Mouse (Mus musculus) olfactory bulb, adult 2 months (tissue): ENCODE measurements around the gene Gm45716. TPM values are rescaled to one million over a fixed set of nuclear protein-coding genes. Genes with fewer than 3 reads are reported as not detected.

Source experiments
- H3K27ac ChIP-seq: fragments of 200-500 bp; 2 replicates; pipeline ENCODE4 v1.5.1; 2012; ENCODE audit warnings: low read depth, low read length; ENCODE audit not compliant: insufficient read depth
- H3K4me1 ChIP-seq: fragments of 200-500 bp; 2 replicates; pipeline ENCODE4 v1.6.1; 2012; ENCODE audit warnings: low read length; ENCODE audit not compliant: control insufficient read depth, insufficient read depth
- H3K4me3 ChIP-seq: fragments of 200-500 bp; 2 replicates; pipeline ENCODE4 v1.5.1; 2012; ENCODE audit warnings: mild to moderate bottlenecking, low read depth, low read length, moderate library complexity; ENCODE audit not compliant: insufficient read depth
- CTCF ChIP-seq: fragments of 200-500 bp; IDR thresholded peaks from 2 replicates; pipeline ENCODE4 v1.5.1; 2012; ENCODE audit warnings: low read depth, mild to moderate bottlenecking, low read length, moderate library complexity; ENCODE audit not compliant: insufficient read depth
- POLR2A ChIP-seq: fragments of 200-500 bp; IDR thresholded peaks from 2 replicates; pipeline ENCODE4 v1.6.1; 2012; ENCODE audit warnings: mild to moderate bottlenecking, low read depth, low read length, moderate library complexity; ENCODE audit not compliant: insufficient read depth
- WGBS: fragments of 180-500 bp; shearing (Covaris S2); methylation state at CpG from one replicate; pipeline ENCODE4 v1.1.7; 2018; 5-methylcytosine and 5-hydroxymethylcytosine counted together
- polyA plus RNA-seq: library from polyadenylated mRNA; stranded (reverse); fragments of >200 nt; gene quantifications from 2 replicates; pipeline ENCODE4 v1.2.4, GENCODE M21; 2012; ENCODE audit warnings: low replicate concordance; ENCODE audit not compliant: missing spikeins, insufficient read depth, insufficient read length

Gene Gm45716
- polyA plus RNA-seq, 1 experiment: not detected

GRCm38 (mm10) chr11:90250730-90251129 lies 63.2 kb downstream of the Gm45716 start:
- TF ChIP-seq CTCF (no peak), POLR2A (no peak)
- 40% methylated on average over 7 of the region's 7 CpGs for WGBS
- H3K4me3 ChIP-seq: no peak overlapping the region
- H3K27ac ChIP-seq: no peak overlapping the region
- peaks cover 16% of the 10 kb centered on the region for H3K4me1 ChIP-seq

- 45% methylated on average over 2 of the region's 2 CpGs for WGBS
- no peak overlapping the region for H3K27ac ChIP-seq
- H3K4me3 ChIP-seq: no peak overlapping the region
- H3K4me1 ChIP-seq: peaks cover 17% of the 10 kb centered on the region
- TF ChIP-seq CTCF (no peak), POLR2A (no peak)
These were observed 64.4 kb downstream of the Gm45716 start for GRCm38 (mm10) chr11:90251923-90252322.

- no peak overlapping the region for H3K27ac ChIP-seq
- TF ChIP-seq CTCF (no peak), POLR2A (no peak)
- WGBS: 44% methylated on average over 8 of the region's 8 CpGs
- no peak overlapping the region for H3K4me3 ChIP-seq
- H3K4me1 ChIP-seq: peaks cover 17% of the 10 kb centered on the region
These were observed 64.9 kb downstream of the Gm45716 start for GRCm38 (mm10) chr11:90252366-90252765.

- Histone ChIP-seq H3K4me3 (no peak overlapping the region), H3K27ac (no peak overlapping the region), H3K4me1 (peaks cover 15% of the 10 kb centered on the region)
- WGBS: 86% methylated on average over 3 of the region's 3 CpGs
- no peak for TF ChIP-seq POLR2A
- TF ChIP-seq CTCF: no peak
These were observed 67.1 kb downstream of the Gm45716 start for GRCm38 (mm10) chr11:90254536-90254935.

DNA sequence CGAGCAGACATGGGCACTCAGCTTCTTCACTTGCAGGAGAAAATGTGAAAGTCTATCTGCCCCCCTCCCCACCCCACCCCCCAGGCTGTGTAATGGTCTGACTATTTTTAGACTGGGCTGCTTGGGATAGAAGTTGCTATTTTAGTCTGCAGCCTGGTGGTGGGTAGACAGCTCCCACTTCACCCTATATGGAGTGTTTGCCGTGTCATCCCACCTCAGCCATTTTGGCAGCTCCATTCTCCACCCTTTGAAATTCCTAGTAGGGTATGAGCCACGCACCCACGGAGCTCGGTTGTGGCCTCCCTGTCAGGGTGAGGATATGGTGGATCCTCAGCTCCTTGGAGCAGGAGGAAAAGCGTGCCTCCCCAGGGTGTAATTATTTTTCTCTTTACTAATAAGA lies 68.2 kb downstream of the Gm45716 start:
- H3K4me3 ChIP-seq: no peak overlapping the region
- H3K4me1 ChIP-seq: peaks cover 10% of the 10 kb centered on the region; the same call in 1 of the 2 replicates
- no peak overlapping the region for H3K27ac ChIP-seq
- 37% methylated on average over 6 of the region's 6 CpGs for WGBS
- TF ChIP-seq CTCF (no peak), POLR2A (no peak)

DNA sequence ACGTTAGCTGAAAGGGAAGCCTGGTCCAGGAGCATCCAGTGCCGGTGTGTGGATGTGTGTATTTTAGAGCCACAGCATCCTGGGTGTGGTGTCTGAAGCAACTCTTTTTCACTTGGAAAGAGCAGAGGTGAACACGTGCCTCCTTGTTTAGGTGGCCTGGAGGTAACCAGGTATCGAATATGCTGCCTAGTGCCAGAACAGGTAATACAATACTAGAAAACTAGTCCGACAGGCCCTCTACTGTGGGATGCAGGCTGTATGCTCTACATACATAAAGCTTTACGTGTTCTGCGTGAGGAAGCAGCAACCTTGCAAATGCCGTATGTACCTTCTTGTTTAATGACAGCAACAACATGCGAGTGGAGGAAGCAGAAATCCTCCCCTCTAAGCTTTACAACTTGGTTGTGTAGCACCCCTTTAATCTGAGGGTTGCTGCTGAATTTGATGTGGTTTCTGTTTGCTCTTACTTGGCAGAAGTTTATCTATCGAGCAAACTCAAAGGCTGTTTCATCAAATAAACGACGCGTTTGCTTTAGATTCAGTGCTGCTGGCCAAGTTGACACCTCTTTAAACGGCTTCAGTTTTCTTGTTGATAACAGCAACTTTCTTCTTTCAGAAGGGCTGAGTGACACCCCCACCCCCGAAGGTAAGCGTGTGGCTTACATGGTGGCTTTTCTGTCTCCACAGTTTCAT lies 69.5 kb downstream of the Gm45716 start:
- TF ChIP-seq CTCF (no peak), POLR2A (no peak)
- 88% methylated on average over 16 of the region's 16 CpGs for WGBS
- Histone ChIP-seq H3K4me1 (peaks cover 10% of the 10 kb centered on the region; the same call in 1 of the 2 replicates), H3K4me3 (no peak overlapping the region), H3K27ac (no peak overlapping the region)

DNA sequence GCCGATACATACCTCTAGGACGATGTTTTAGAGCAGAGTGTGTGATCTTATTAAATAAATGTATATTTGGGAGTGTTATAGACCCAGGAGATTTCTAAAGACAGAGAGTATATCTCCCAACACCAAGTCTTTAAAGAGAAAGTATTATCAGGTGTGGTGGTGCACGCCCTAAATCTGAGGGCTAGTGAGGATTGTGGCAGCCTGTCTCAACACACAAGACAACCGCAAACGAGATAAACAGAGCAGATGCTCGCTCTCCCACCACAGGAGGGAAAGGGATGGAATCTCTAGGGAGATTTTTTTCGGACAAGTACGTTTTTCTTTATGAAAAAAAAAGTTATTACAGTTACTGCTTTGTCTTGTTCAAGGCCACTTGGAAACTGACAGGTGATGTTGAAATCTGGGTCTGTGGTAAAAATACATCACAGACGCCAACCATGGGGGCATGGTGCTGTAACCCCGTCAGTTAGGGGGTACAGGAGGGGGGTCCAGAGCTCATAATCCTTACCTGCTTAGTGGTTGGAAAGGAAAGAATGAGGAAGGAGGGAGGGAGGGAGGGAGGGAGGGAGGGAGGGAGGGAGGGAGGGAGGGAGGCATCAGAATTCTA lies 70.9 kb downstream of the Gm45716 start:
- WGBS: 86% methylated on average over 10 of the region's 10 CpGs
- no peak overlapping the region for H3K4me3 ChIP-seq
- TF ChIP-seq CTCF (no peak), POLR2A (no peak)
- H3K27ac ChIP-seq: no peak overlapping the region
- H3K4me1 ChIP-seq: peaks cover 8% of the 10 kb centered on the region; the same call in 1 of the 2 replicates

DNA sequence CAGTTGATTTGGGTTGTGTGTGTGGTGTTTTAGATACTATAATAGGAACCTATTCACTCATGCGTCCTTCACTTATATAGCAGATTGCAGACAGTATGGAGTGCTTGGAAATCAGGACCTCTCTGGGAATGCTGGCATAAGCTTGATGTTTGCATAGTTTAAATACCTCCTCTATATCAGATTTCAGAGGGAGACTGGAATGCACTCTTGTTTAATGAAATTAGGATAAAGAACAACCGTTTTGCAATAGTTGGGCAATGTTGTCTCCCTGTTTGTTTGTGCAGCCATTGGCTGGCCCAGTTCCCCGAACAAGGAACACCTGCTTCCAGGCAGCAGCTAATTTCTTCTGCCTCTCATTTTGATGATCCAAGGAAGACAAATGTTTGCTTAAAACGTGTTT lies 71.6 kb downstream of the Gm45716 start:
- no peak overlapping the region for H3K4me3 ChIP-seq
- peaks cover 8% of the 10 kb centered on the region; the same call in 1 of the 2 replicates for H3K4me1 ChIP-seq
- TF ChIP-seq CTCF (no peak), POLR2A (no peak)
- WGBS: 48% methylated on average over 4 of the region's 4 CpGs
- no peak overlapping the region for H3K27ac ChIP-seq

DNA sequence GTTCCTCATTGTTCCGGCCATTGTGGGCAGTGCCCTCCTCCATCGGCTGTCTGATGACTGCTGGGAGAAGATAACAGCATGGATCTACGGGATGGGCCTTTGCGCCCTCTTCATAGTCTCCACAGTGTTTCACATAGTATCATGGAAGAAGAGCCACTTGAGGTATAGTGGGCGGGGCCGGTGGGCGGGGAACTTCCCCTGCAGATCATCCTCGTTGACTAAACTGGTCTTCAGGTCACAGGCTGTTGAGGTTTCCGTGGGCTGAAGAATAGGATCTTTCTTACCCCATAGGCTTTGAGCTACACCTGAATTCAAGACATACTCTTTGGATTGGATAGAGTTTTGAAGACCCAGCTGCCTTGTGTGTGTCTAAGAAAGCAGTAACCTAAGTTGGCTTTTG lies 72.3 kb downstream of the Gm45716 start:
- no peak overlapping the region for H3K4me3 ChIP-seq
- peaks cover 13% of the 10 kb centered on the region for H3K4me1 ChIP-seq
- TF ChIP-seq CTCF (no peak), POLR2A (no peak)
- WGBS: 87% methylated on average over 9 of the region's 9 CpGs
- H3K27ac ChIP-seq: no peak overlapping the region

DNA sequence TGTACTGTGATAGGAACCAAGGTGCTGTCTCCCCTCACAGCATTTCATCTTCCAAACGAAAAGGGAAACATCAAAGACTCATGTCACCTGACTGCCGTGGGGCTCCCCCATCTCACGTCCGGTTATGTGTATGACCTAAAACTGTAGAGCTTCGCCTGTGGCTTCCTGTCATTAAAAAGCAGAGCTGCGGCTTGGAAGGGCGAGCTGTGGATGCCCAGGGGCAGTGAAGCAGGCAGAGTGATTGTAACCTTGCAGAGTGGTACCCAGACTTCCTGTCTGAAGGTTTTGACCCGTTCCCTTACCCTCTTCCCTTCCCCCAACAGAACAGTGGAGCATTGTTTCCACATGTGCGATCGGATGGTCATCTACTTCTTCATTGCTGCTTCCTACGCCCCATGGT lies 76.7 kb downstream of the Gm45716 start:
- WGBS: 86% methylated on average over 11 of the region's 11 CpGs
- TF ChIP-seq POLR2A: no peak
- TF ChIP-seq CTCF: no peak
- H3K4me1 ChIP-seq: peaks cover 5% of the 10 kb centered on the region
- no peak overlapping the region for H3K4me3 ChIP-seq
- no peak overlapping the region for H3K27ac ChIP-seq
